Mouse (Mus musculus) bone marrow, adult 2 months (tissue): ENCODE data around the gene Cops2. TPM values are rescaled to one million over a fixed set of nuclear protein-coding genes. Genes with fewer than 3 reads are reported as not detected.

Source experiments
- H3K27ac ChIP-seq: fragments of 200-500 bp; 2 replicates; pipeline ENCODE4 v1.5.1; 2012; ENCODE audit warnings: low read depth, mild to moderate bottlenecking, control low read depth, inconsistent platforms, low read length; ENCODE audit not compliant: control insufficient read depth, poor library complexity, insufficient read depth
- H3K4me1 ChIP-seq: fragments of 200-500 bp; 2 replicates; pipeline ENCODE4 v1.6.1; 2011; ENCODE audit warnings: low read length; ENCODE audit not compliant: control insufficient read depth, insufficient read depth
- H3K4me3 ChIP-seq: fragments of 200-500 bp; replicated peaks from 2 replicates; pipeline ENCODE3; 2011; ENCODE audit warnings: mild to moderate bottlenecking, low read depth, low read length, control low read depth; ENCODE audit not compliant: control insufficient read depth
- CTCF ChIP-seq: fragments of 200-500 bp; IDR thresholded peaks from 2 replicates; pipeline ENCODE4 v1.5.1; 2011; ENCODE audit warnings: low read length, control low read depth; ENCODE audit not compliant: control insufficient read depth, insufficient read depth
- POLR2A ChIP-seq: fragments of 200-500 bp; IDR thresholded peaks from 2 replicates; pipeline ENCODE4 v1.6.1; 2011; ENCODE audit warnings: low read depth, mild to moderate bottlenecking, control low read depth, low read length, borderline replicate concordance; ENCODE audit not compliant: control insufficient read depth
- whole genome bisulfite sequencing: fragments of 180-500 bp; shearing (Covaris S2); methylation state at CpG from one replicate; pipeline ENCODE4 v1.1.7; 2018; 5-methylcytosine and 5-hydroxymethylcytosine counted together
- polyA plus RNA-seq: library from polyadenylated mRNA; stranded (reverse); fragments of >200 nt; gene quantifications from 2 replicates; pipeline ENCODE4 v1.2.4, GENCODE M21; 2011; ENCODE audit warnings: low replicate concordance; ENCODE audit not compliant: missing spikeins, insufficient read depth, insufficient read length

Gene Cops2
- polyA plus RNA-seq, 1 experiment, result 28.3 TPM

GRCm38 (mm10) chr2:125792144-125792878 is 66.6 kb downstream of the Cops2 start:
- Histone ChIP-seq H3K4me3 (no peak overlapping the region), H3K4me1 (peaks cover 3% of the 10 kb centered on the region; the same call in 1 of the 2 replicates), H3K27ac (no peak overlapping the region)
- TF ChIP-seq POLR2A (no peak), CTCF (no peak)
- 19% methylated on average over 2 of the region's 2 CpGs for WGBS

- peak overlapping the region; percentile 23 for H3K27ac ChIP-seq
- 0% methylated on average over 7 of the region's 7 CpGs for WGBS
- TF ChIP-seq CTCF, result no peak
- peaks cover 3% of the 10 kb centered on the region; the same call in 1 of the 2 replicates for H3K4me1 ChIP-seq
- peak overlapping the region; percentile 26 for H3K4me3 ChIP-seq
These were observed 67.5 kb downstream of the Cops2 start for GRCm38 (mm10) chr2:125791485-125791885.

- 80% methylated on average over 4 of the region's 4 CpGs for WGBS
- no peak overlapping the region for H3K27ac ChIP-seq
- no peak overlapping the region for H3K4me3 ChIP-seq
- peaks cover 3% of the 10 kb centered on the region; the same call in 1 of the 2 replicates for H3K4me1 ChIP-seq
- TF ChIP-seq POLR2A (no peak), CTCF (no peak)
These were observed 68.7 kb downstream of the Cops2 start for GRCm38 (mm10) chr2:125790242-125790641.

DNA sequence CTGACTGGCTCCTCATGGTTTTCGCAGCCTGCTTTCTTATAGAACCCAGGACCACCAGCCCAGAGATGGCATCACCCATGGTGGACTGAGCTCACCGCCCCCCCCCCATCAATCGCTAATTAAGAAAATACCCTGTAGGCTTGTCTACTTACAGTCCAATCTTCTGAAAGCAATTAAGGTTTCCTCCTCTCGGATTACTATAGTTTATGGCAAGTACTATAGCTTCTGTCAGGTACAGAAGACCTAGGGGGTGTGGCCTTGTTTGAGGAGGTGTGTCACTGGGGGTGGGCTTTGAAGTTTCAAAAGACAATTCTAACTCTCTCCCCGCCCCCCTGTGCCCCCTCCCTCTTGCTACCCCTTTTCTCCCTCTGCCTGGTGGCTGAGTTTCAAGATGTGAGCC is 69.7 kb downstream of the Cops2 start:
- Histone ChIP-seq H3K27ac (no peak overlapping the region), H3K4me1 (peaks cover 3% of the 10 kb centered on the region; the same call in 1 of the 2 replicates), H3K4me3 (no peak overlapping the region)
- TF ChIP-seq POLR2A (no peak), CTCF (no peak)
- 91% methylated on average over 5 of the region's 5 CpGs for WGBS

GRCm38 (mm10) chr2:125788785-125789184 is 70.2 kb downstream of the Cops2 start:
- peaks cover 3% of the 10 kb centered on the region; the same call in 1 of the 2 replicates for H3K4me1 ChIP-seq
- no peak overlapping the region for H3K4me3 ChIP-seq
- 39% methylated on average over 3 of the region's 3 CpGs for WGBS
- TF ChIP-seq CTCF, result no peak
- no peak for TF ChIP-seq POLR2A
- H3K27ac ChIP-seq, result no peak overlapping the region

- Histone ChIP-seq H3K4me3 (no peak overlapping the region), H3K4me1 (peaks cover 3% of the 10 kb centered on the region; the same call in 1 of the 2 replicates), H3K27ac (no peak overlapping the region)
- TF ChIP-seq POLR2A (no peak), CTCF (no peak)
These were observed 70.6 kb downstream of the Cops2 start for GRCm38 (mm10) chr2:125788351-125788750.

GRCm38 (mm10) chr2:125785021-125785420 is 73.9 kb downstream of the Cops2 start:
- no peak for TF ChIP-seq POLR2A
- no peak for TF ChIP-seq CTCF

GRCm38 (mm10) chr2:125784392-125784791 is 74.5 kb downstream of the Cops2 start:
- WGBS, result 80% methylated on average over 4 of the region's 4 CpGs
- TF ChIP-seq POLR2A (no peak), CTCF (no peak)
- no peak overlapping the region for H3K27ac ChIP-seq
- no peak overlapping the region for H3K4me3 ChIP-seq
- H3K4me1 ChIP-seq, result no peaks in the 10 kb centered on the region

More at GRCm38 (mm10) chr2:125785021-125785420, 73.9 kb downstream of the Cops2 start:
- H3K4me3 ChIP-seq, result no peak overlapping the region
- WGBS, result 76% methylated on average over 4 of the region's 4 CpGs
- H3K4me1 ChIP-seq, result no peaks in the 10 kb centered on the region
- H3K27ac ChIP-seq, result no peak overlapping the region

- no peaks in the 10 kb centered on the region for H3K4me1 ChIP-seq
- no peak overlapping the region for H3K4me3 ChIP-seq
- no peak overlapping the region for H3K27ac ChIP-seq
- WGBS, result 59% methylated on average over 4 of the region's 4 CpGs
- no peak for TF ChIP-seq POLR2A
- no peak for TF ChIP-seq CTCF
These were observed 75.1 kb downstream of the Cops2 start for GRCm38 (mm10) chr2:125783868-125784267.

DNA sequence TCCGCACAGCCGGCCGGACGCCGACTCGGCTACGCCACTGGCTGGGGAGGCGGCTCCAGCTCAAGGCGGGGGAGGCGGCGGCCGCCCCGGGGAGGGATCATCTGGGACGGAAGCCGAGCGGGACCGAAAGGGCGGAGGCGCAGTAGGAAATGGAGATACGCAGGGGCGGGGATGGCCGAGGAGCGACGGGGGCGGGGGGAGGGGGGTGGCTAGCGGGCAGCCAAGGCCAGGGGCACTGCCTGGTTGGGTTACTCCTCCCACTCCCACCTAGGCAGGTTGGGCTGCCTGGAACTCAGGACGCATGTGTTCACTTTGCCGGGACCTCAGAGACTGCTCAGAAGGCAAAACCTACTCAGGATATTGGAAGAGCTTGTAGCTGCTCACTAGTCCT is 76.2 kb downstream of the Cops2 start, which contains the start of gene Secisbp2l:
Gene Secisbp2l, minus strand, starts transcription at position 152 of the 391 bp plus-strand sequence.
- 1% methylated on average over 25 of the region's 28 CpGs for WGBS

More for the DNA sequence above, 76.2 kb downstream of the Cops2 start, which contains the start of gene Secisbp2l:
- Histone ChIP-seq H3K4me1 (no peaks in the 10 kb centered on the region), H3K27ac (peak within 1 kb of the TSS; percentile 73; the same call in 1 of the 2 replicates), H3K4me3 (peak within 1 kb of the TSS; percentile 75)
- peak; percentile 79 for TF ChIP-seq POLR2A
- no peak for TF ChIP-seq CTCF
